Mouse (Mus musculus) heart, adult 2 months (tissue): Measurements from ENCODE around the gene Prkch. TPM values are rescaled to one million over a fixed set of nuclear protein-coding genes. Genes with fewer than 3 reads are reported as not detected.
A peak's percentile ranks its signal among the peaks of the same experiment; 100 is the strongest.

ENCODE experiments used
- DNase-seq, 2 experiments: peaks; one replicate each; pipeline ENCODE4 v3.0.0; 2021
- H3K27ac ChIP-seq: fragments of 200-600 bp; 2 replicates; pipeline ENCODE4 v1.8.1; 2022
- H3K27me3 ChIP-seq: fragments of 200-500 bp; 2 replicates; pipeline ENCODE4 v1.6.1; 2012; ENCODE audit warnings: mild to moderate bottlenecking, low read length, inconsistent platforms, mixed read lengths; ENCODE audit not compliant: control insufficient read depth, insufficient read depth
- H3K36me3 ChIP-seq: fragments of 200-500 bp; 2 replicates; pipeline ENCODE4 v1.6.1; 2012; ENCODE audit warnings: low read length, inconsistent platforms; ENCODE audit not compliant: control insufficient read depth, insufficient read depth
- H3K4me1 ChIP-seq: fragments of 200-500 bp; 2 replicates; pipeline ENCODE4 v1.6.1; 2011; ENCODE audit warnings: low read length; ENCODE audit not compliant: control insufficient read depth, insufficient read depth
- H3K4me3 ChIP-seq: fragments of 200-600 bp; 2 replicates; pipeline ENCODE4 v1.8.1; 2022
- H3K79me2 ChIP-seq: fragments of 200-500 bp; replicated peaks from 2 replicates; pipeline ENCODE4 v1.6.1; 2012; ENCODE audit warnings: mild to moderate bottlenecking, inconsistent platforms, low read length, moderate library complexity, mixed read lengths; ENCODE audit not compliant: control insufficient read depth, insufficient read depth
- H3K9ac ChIP-seq: fragments of 200-500 bp; 2 replicates; pipeline ENCODE4 v1.6.1; 2012; ENCODE audit warnings: low read depth, mild to moderate bottlenecking, control low read depth, inconsistent platforms, low read length, mixed read lengths
- CTCF ChIP-seq: fragments of 200-600 bp; IDR thresholded peaks from 2 replicates; pipeline ENCODE4 v1.8.1; 2022; ENCODE audit warnings: antibody characterized with exemption, mild to moderate bottlenecking, moderate library complexity
- EP300 ChIP-seq: fragments of 200-500 bp; IDR thresholded peaks from 2 replicates; pipeline ENCODE4 v1.6.1; 2011; ENCODE audit warnings: low read depth, low read length, control low read depth; ENCODE audit not compliant: insufficient read depth
- POLR2A ChIP-seq: fragments of 200-500 bp; IDR thresholded peaks from 2 replicates; pipeline ENCODE4 v1.6.1; 2011; ENCODE audit warnings: mild to moderate bottlenecking, low read depth, low read length, control low read depth; ENCODE audit not compliant: insufficient read depth
- WGBS: fragments of 180-500 bp; shearing (Covaris S2); methylation state at CpG from one replicate; pipeline ENCODE4 v1.1.7; 2018; 5-methylcytosine and 5-hydroxymethylcytosine counted together
- intact Hi-C: fragments of 180-260 bp; cut with DNase I; formaldehyde crosslinking; loops from one replicate; pipeline ENCODE4 v1.15.1; 2025
- polyA plus RNA-seq: library from polyadenylated mRNA; depleted of rRNA; stranded (reverse); fragments of >200 nt; gene quantifications from 2 replicates; pipeline ENCODE4 v1.2.3, GENCODE M21; 2012
- total RNA-seq, 2 experiments: library from RNA; stranded (reverse); gene quantifications; 2 replicates each; pipeline ENCODE4 v1.2.3; 2021

Prkch gene
- total and polyA plus RNA-seq, 3 experiments, result 9.7 to 17.5 (median 16.6) TPM

DNA sequence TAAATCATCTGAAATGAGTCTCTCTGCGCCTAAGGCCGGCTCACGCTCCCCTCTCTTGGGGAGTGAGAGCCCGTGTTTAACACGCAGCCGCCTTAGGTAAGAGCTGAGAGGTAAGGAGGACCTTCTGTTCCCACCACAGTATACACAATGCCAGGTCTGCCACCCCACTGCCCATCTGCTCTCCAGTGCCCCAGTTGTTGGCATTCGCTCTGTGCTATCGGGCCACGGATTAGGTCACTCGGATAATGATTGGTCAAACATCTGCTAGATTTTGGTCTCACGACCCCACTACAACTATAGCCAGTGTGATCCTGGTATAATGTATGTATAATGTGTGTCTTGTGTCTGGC is 19.0 kb upstream of the Prkch start:
- no peaks in the 10 kb centered on the region; the same call in 1 of the 2 replicates for H3K4me1 ChIP-seq
- no peak for DNase-seq
- WGBS, result 66% methylated on average over 11 of the region's 11 CpGs
- no peaks in the 10 kb centered on the region for H3K79me2 ChIP-seq
- H3K9ac ChIP-seq, result no peak overlapping the region
- H3K4me3 ChIP-seq, result no peak overlapping the region; the same call in 1 of the 2 replicates
- no peaks in the 10 kb centered on the region for H3K27me3 ChIP-seq
- no peak for TF ChIP-seq CTCF
- TF ChIP-seq POLR2A, result no peak
- intact Hi-C loops, result loop anchor here (2.0 to 5.0 kb wide), 2 partner anchors 17 to 722 kb away; no protein-coding TSS in a partner anchor
- H3K27ac ChIP-seq, result no peak overlapping the region
- H3K36me3 ChIP-seq, result no peaks in the 10 kb centered on the region

DNA sequence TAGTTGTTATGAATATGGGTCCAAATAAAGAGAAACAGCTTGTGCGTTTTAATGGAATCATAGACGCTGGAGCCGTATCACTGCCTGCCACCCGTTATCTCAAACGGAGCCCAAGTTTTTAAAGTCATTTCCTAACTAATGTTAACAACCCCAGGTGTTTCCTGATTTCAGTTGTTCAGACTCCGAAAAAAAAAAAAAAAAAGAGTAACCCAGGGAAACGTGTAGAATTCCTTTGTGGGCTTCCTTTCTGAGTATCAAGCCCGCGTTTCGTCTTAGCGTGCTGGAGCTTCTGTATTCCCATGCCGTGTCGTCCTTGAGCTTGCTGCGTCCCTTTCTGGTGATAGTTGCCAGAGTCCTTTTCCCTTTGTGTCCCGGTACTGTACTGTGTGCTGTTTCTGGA is 10.0 kb upstream of the Prkch start:
- Histone ChIP-seq H3K79me2 (no peaks in the 10 kb centered on the region), H3K4me1 (peaks cover 4% of the 10 kb centered on the region), H3K4me3 (peak overlapping the region; percentile 26), H3K9ac (peak overlapping the region; percentile 10; the same call in 1 of the 2 replicates), H3K27ac (peak overlapping the region; percentile 58), H3K27me3 (no peaks in the 10 kb centered on the region), H3K36me3 (no peaks in the 10 kb centered on the region)
- intact Hi-C loops, result no loop called here
- DNase-seq, result peak in 1 of 2 experiments; percentile 40
- TF ChIP-seq POLR2A, result peak; percentile 41; the same call in 1 of the 2 replicates
- TF ChIP-seq EP300, result 0 out of 2 replicates have a peak, but pooled peaks have one; percentile 11
- TF ChIP-seq CTCF, result no peak
- WGBS, result 13% methylated on average over 15 of the region's 15 CpGs

GRCm38 (mm10) chr12:73578141-73578540 is 6.5 kb upstream of the Prkch start:
- intact Hi-C loops, result no loop called here
- Histone ChIP-seq H3K27me3 (no peaks in the 10 kb centered on the region), H3K27ac (no peak overlapping the region), H3K36me3 (no peaks in the 10 kb centered on the region), H3K79me2 (no peaks in the 10 kb centered on the region), H3K9ac (no peak overlapping the region), H3K4me3 (no peak overlapping the region), H3K4me1 (peaks cover 4% of the 10 kb centered on the region)
- WGBS, result 46% methylated on average over 6 of the region's 6 CpGs
- no peak for TF ChIP-seq POLR2A
- TF ChIP-seq EP300, result no peak
- no peak for TF ChIP-seq CTCF
- DNase-seq, result no peak

GRCm38 (mm10) chr12:73580811-73581210 is 3.8 kb upstream of the Prkch start:
- peaks cover 2% of the 10 kb centered on the region; the same call in 1 of the 2 replicates for H3K79me2 ChIP-seq
- no peak for TF ChIP-seq POLR2A
- no peak for TF ChIP-seq EP300
- TF ChIP-seq CTCF, result no peak
- H3K4me3 ChIP-seq, result no peak overlapping the region
- no peak for DNase-seq
- 81% methylated on average over 7 of the region's 7 CpGs for WGBS
- no peaks in the 10 kb centered on the region for H3K36me3 ChIP-seq
- H3K27me3 ChIP-seq, result peaks cover 2% of the 10 kb centered on the region; the same call in 1 of the 2 replicates
- H3K4me1 ChIP-seq, result peaks cover 4% of the 10 kb centered on the region
- intact Hi-C loops, result loop anchor here (5.0 kb wide), 1 partner anchor 36 kb away; no protein-coding TSS in a partner anchor
- H3K27ac ChIP-seq, result no peak overlapping the region
- no peak overlapping the region for H3K9ac ChIP-seq

GRCm38 (mm10) chr12:73583318-73583717 is 1.3 kb upstream of the Prkch start:
- intact Hi-C loops, result loop anchor here (2.0 to 5.0 kb wide), 2 partner anchors 19 to 34 kb away; no protein-coding TSS in a partner anchor
- H3K36me3 ChIP-seq, result peaks cover 2% of the 10 kb centered on the region; the same call in 1 of the 2 replicates
- no peak for TF ChIP-seq CTCF
- no peak for TF ChIP-seq POLR2A
- TF ChIP-seq EP300, result no peak
- peak overlapping the region; percentile 97 for H3K27ac ChIP-seq
- peaks cover 2% of the 10 kb centered on the region; the same call in 1 of the 2 replicates for H3K27me3 ChIP-seq
- 50% methylated on average over 9 of the region's 9 CpGs for WGBS
- peaks cover 2% of the 10 kb centered on the region; the same call in 1 of the 2 replicates for H3K79me2 ChIP-seq
- DNase-seq, result peak in 1 of 2 experiments; percentile 49
- peaks cover 4% of the 10 kb centered on the region for H3K4me1 ChIP-seq
- no peak overlapping the region for H3K4me3 ChIP-seq
- H3K9ac ChIP-seq, result peak overlapping the region; percentile 26; the same call in 1 of the 2 replicates

DNA sequence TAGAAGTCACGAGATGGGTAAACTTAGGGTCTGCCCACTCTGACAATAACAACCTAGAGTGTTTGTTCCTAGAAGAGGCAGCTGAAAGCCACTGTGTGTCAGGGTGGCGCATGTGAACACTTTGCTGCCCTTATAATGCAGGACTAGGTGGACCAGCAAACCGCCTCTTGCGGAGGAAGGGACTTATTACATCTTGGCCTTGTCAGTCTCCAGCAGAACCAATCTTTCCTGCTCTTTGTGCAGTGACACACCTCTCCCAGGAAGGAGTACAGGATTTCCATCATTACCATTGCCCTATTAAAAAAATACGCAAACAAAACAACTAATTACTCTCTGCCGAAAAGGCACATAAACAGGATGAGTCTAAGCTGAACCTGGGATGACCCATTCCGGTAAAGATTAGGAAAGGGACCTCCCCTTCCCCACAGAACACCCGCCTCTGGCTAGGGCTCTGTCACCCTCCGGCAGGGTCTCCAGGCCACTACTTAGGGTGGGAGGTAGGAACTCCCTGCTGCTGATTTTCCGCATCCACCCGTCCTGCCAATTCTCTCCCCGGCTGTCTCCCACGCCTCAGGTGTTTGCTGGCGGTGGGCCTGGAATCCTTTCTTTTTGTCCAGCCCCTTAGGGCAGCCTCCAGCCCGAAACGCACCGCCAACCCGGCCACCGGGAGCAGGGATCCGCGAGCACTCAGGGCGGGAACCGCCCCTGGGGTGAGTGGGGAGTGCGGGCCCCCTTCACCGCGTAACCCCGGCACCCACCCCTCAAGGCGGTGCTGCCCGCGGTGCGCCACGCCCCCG is 585 bp upstream of the Prkch start:
- Histone ChIP-seq H3K4me1 (peaks cover 4% of the 10 kb centered on the region), H3K27me3 (peaks cover 2% of the 10 kb centered on the region; the same call in 1 of the 2 replicates), H3K27ac (peak overlapping the region; percentile 97), H3K79me2 (peaks cover 2% of the 10 kb centered on the region; the same call in 1 of the 2 replicates), H3K36me3 (peaks cover 3% of the 10 kb centered on the region; the same call in 1 of the 2 replicates), H3K9ac (peak overlapping the region; percentile 84), H3K4me3 (peak overlapping the region; percentile 87)
- peak; percentile 47 to 58 for DNase-seq
- intact Hi-C loops, result loop anchor here (1.0 to 5.0 kb wide), 4 partner anchors 19 to 103 kb away; no protein-coding TSS in a partner anchor
- TF ChIP-seq POLR2A, result no peak; the same call in 1 of the 2 replicates
- peak; percentile 70 for TF ChIP-seq CTCF
- 0 out of 2 replicates have a peak, but pooled peaks have one; percentile 39 for TF ChIP-seq EP300
- 9% methylated on average over 33 of the region's 33 CpGs for WGBS
